Mouse (Mus musculus) kidney, adult 2 months (tissue): ENCODE data around the gene Ttc3. TPM values are rescaled to one million over a fixed set of nuclear protein-coding genes. Genes with fewer than 3 reads are reported as not detected.

Source experiments
- DNase-seq: peaks from one replicate; pipeline ENCODE4 v3.0.0; 2021
- H3K27ac ChIP-seq: fragments of 200-500 bp; 2 replicates; pipeline ENCODE4 v1.5.1; 2012; ENCODE audit warnings: low read depth, low read length, control low read depth, inconsistent platforms; ENCODE audit not compliant: insufficient read depth
- H3K27me3 ChIP-seq: fragments of 200-500 bp; replicated peaks from 2 replicates; pipeline ENCODE4 v1.6.1; 2012; ENCODE audit warnings: mild to moderate bottlenecking, moderate library complexity, low read length, inconsistent platforms; ENCODE audit not compliant: control insufficient read depth, insufficient read depth
- H3K36me3 ChIP-seq: fragments of 200-500 bp; 2 replicates; pipeline ENCODE4 v1.6.1; 2012; ENCODE audit warnings: mild to moderate bottlenecking, moderate library complexity, low read length, inconsistent platforms; ENCODE audit not compliant: control insufficient read depth, insufficient read depth
- H3K4me1 ChIP-seq: fragments of 200-500 bp; 2 replicates; pipeline ENCODE4 v1.6.1; 2011; ENCODE audit warnings: low read length; ENCODE audit not compliant: control insufficient read depth, insufficient read depth
- H3K4me3 ChIP-seq: fragments of 200-500 bp; 2 replicates; pipeline ENCODE4 v1.5.1; 2011; ENCODE audit warnings: mild to moderate bottlenecking, low read depth, low read length, control low read depth; ENCODE audit not compliant: insufficient read depth
- CTCF ChIP-seq: fragments of 200-500 bp; conservative IDR thresholded peaks from 2 replicates; pipeline ENCODE4 v1.5.1; 2011; ENCODE audit warnings: low read depth, mild to moderate bottlenecking, control low read depth, low read length, moderate library complexity, mixed read lengths; ENCODE audit not compliant: insufficient read depth, insufficient read length
- POLR2A ChIP-seq: fragments of 200-500 bp; IDR thresholded peaks from one replicate; pipeline ENCODE4 v1.6.1; 2011; ENCODE audit warnings: low read depth, low read length, control low read depth
- WGBS: fragments of 180-500 bp; shearing (Covaris S2); methylation state at CpG from one replicate; pipeline ENCODE4 v1.1.7; 2018; 5-methylcytosine and 5-hydroxymethylcytosine counted together
- polyA plus RNA-seq: library from polyadenylated mRNA; depleted of rRNA; stranded (reverse); fragments of >200 nt; gene quantifications from 2 replicates; pipeline ENCODE4 v1.2.3, GENCODE M21; 2012; rRNA removed

Gene Ttc3
- polyA plus RNA-seq, 1 experiment: 22.2 TPM

- no peak for DNase-seq
- Histone ChIP-seq H3K27ac (no peak overlapping the region), H3K36me3 (no peaks in the 10 kb centered on the region; the same call in none of the 2 replicates), H3K4me1 (no peaks in the 10 kb centered on the region), H3K4me3 (no peak overlapping the region), H3K27me3 (no peaks in the 10 kb centered on the region)
- no peak for TF ChIP-seq CTCF
- no peak for TF ChIP-seq POLR2A
- 93% methylated on average over 2 of the region's 2 CpGs for WGBS
Observed at GRCm38 (mm10) chr16:94507071-94507470, 136.7 kb downstream of the Ttc3 start.

- TF ChIP-seq POLR2A (no peak), CTCF (no peak)
- WGBS: 89% methylated on average over 8 of the region's 8 CpGs
- Histone ChIP-seq H3K4me1 (no peaks in the 10 kb centered on the region), H3K27ac (no peak overlapping the region), H3K27me3 (no peaks in the 10 kb centered on the region), H3K36me3 (no peaks in the 10 kb centered on the region), H3K4me3 (no peak overlapping the region)
- no peak for DNase-seq
Observed at GRCm38 (mm10) chr16:94508769-94509168, 138.4 kb downstream of the Ttc3 start.

- Histone ChIP-seq H3K4me3 (no peak overlapping the region), H3K4me1 (no peaks in the 10 kb centered on the region), H3K36me3 (no peaks in the 10 kb centered on the region), H3K27ac (no peak overlapping the region), H3K27me3 (no peaks in the 10 kb centered on the region)
- no peak for TF ChIP-seq POLR2A
- TF ChIP-seq CTCF: no peak
- 72% methylated on average over 2 of the region's 2 CpGs for WGBS
- no peak for DNase-seq
Observed at GRCm38 (mm10) chr16:94509983-94510382, 139.6 kb downstream of the Ttc3 start.

- peaks cover 9% of the 10 kb centered on the region; the same call in 1 of the 2 replicates for H3K4me1 ChIP-seq
- H3K27me3 ChIP-seq: no peaks in the 10 kb centered on the region
- no peaks in the 10 kb centered on the region for H3K36me3 ChIP-seq
- TF ChIP-seq CTCF: no peak
- no peak for TF ChIP-seq POLR2A
- no peak overlapping the region for H3K4me3 ChIP-seq
- H3K27ac ChIP-seq: no peak overlapping the region
- WGBS: 87% methylated on average over 2 of the region's 2 CpGs
- no peak for DNase-seq
Observed at GRCm38 (mm10) chr16:94517606-94518005, 147.2 kb downstream of the Ttc3 start.

Other genes with a start within 250 kb of the Ttc3 start
- gene Hlcs, start 57.0 kb upstream of the Ttc3 start, polyA plus RNA-seq: 6.9 and 8.1 TPM in 2 replicates
- 4.6 and 5.3 TPM in 2 replicates for gene Ripply3, start 42.2 kb upstream of the Ttc3 start, polyA plus RNA-seq
- gene Pigp, start 1.2 kb downstream of the Ttc3 start, polyA plus RNA-seq: 32.0 and 37.7 TPM in 2 replicates
- gene Vps26c, start 156.2 kb downstream of the Ttc3 start, polyA plus RNA-seq: 31.4 and 34.8 TPM in 2 replicates
- gene Dyrk1a, start 199.4 kb downstream of the Ttc3 start, polyA plus RNA-seq: 25.5 and 27.2 TPM in 2 replicates